Mouse (Mus musculus) layer of hippocampus, postnatal 14 days (tissue): ENCODE measurements around the gene Tcf19. TPM values are rescaled to one million over a fixed set of nuclear protein-coding genes. Genes with fewer than 3 reads are reported as not detected.

ENCODE experiments used
- DNase-seq, 2 experiments: peaks; one replicate each; pipeline ENCODE4 v3.0.0; 2021 to 2022; ENCODE audit warnings: low spot score in 2 of 2, mixed read lengths in 1 of 2
- long read RNA-seq, 2 experiments: library from polyadenylated mRNA; stranded (forward); transcript quantifications; one replicate each; pipeline ENCODE4 v2.0.0; 2021
- total RNA-seq, 2 experiments: library from RNA; stranded (reverse); gene quantifications; 2 replicates each; pipeline ENCODE4 v1.2.3; 2021

Gene Tcf19
- 1 to 10 TPM; 5.3 to 6.5 TPM for total RNA-seq
- long read RNA-seq, experiment 1, partial matches to known transcripts = 0 of 5 reads
- long read RNA-seq, experiment 1, other reads (novel, unspliced or antisense) = 1 of 5 reads
- long read RNA-seq, experiment 2, transcript Tcf19-203 (4 exons, 1,665 nt) = major isoform, 6 of 15 reads
- long read RNA-seq, experiment 2, partial matches to known transcripts = 3 of 15 reads
- long read RNA-seq, experiment 2, other reads (novel, unspliced or antisense) = 5 of 15 reads

- peak; percentile 88 to 95 for DNase-seq
Measured at GRCm38 (mm10) chr17:35516652-35517500, at the start of gene Tcf19, which contains the start of gene Cchcr1. TSS of gene Tcf19 (minus strand) at chr17:35516824. TSS of gene Cchcr1 (plus strand) at chr17:35517100.

GRCm38 (mm10) chr17:35558216-35558615 lies 41.6 kb upstream of the Tcf19 start:
- no peak for DNase-seq

GRCm38 (mm10) chr17:35557351-35557750 lies 40.7 kb upstream of the Tcf19 start:
- no peak for DNase-seq

GRCm38 (mm10) chr17:35556812-35557211 lies 40.2 kb upstream of the Tcf19 start:
- peak; percentile 50 to 55 for DNase-seq

- no peak for DNase-seq
Measured at GRCm38 (mm10) chr17:35556186-35556765, 39.7 kb upstream of the Tcf19 start.

GRCm38 (mm10) chr17:35554761-35555397 lies 38.3 kb upstream of the Tcf19 start:
- DNase-seq = no peak

- DNase-seq = no peak
Measured at GRCm38 (mm10) chr17:35554321-35554720, 37.7 kb upstream of the Tcf19 start.

GRCm38 (mm10) chr17:35551881-35552414 lies 35.3 kb upstream of the Tcf19 start, which contains the start of gene Cdsn:
TSS of gene Cdsn (plus strand) at chr17:35552128.
- DNase-seq = no peak

GRCm38 (mm10) chr17:35550871-35551270 lies 34.2 kb upstream of the Tcf19 start:
- DNase-seq = no peak

GRCm38 (mm10) chr17:35550143-35550494 lies 33.5 kb upstream of the Tcf19 start:
- DNase-seq = no peak

GRCm38 (mm10) chr17:35549437-35550142 lies 33.0 kb upstream of the Tcf19 start:
- peak; percentile 64 to 70 for DNase-seq

- DNase-seq = no peak
Measured at GRCm38 (mm10) chr17:35548636-35549035, 32.0 kb upstream of the Tcf19 start.

- no peak for DNase-seq
Measured at GRCm38 (mm10) chr17:35547465-35547864, 30.8 kb upstream of the Tcf19 start.

- peak; percentile 59 to 70 for DNase-seq
Measured at GRCm38 (mm10) chr17:35544680-35545079, 28.1 kb upstream of the Tcf19 start.

GRCm38 (mm10) chr17:35544001-35544400 lies 27.4 kb upstream of the Tcf19 start:
- DNase-seq = no peak

- no peak for DNase-seq
Measured at GRCm38 (mm10) chr17:35543412-35543861, 26.8 kb upstream of the Tcf19 start.

- DNase-seq = peak in 1 of 2 experiments; percentile 31
Measured at GRCm38 (mm10) chr17:35542761-35543411, 26.3 kb upstream of the Tcf19 start.

GRCm38 (mm10) chr17:35539540-35539939 lies 22.9 kb upstream of the Tcf19 start:
- DNase-seq = no peak

- no peak for DNase-seq
Measured at GRCm38 (mm10) chr17:35538476-35538875, 21.9 kb upstream of the Tcf19 start.

- no peak for DNase-seq
Measured at GRCm38 (mm10) chr17:35537421-35537820, 20.8 kb upstream of the Tcf19 start.
